Mouse (Mus musculus): ENCODE data around the gene Mfap4.

DNA sequence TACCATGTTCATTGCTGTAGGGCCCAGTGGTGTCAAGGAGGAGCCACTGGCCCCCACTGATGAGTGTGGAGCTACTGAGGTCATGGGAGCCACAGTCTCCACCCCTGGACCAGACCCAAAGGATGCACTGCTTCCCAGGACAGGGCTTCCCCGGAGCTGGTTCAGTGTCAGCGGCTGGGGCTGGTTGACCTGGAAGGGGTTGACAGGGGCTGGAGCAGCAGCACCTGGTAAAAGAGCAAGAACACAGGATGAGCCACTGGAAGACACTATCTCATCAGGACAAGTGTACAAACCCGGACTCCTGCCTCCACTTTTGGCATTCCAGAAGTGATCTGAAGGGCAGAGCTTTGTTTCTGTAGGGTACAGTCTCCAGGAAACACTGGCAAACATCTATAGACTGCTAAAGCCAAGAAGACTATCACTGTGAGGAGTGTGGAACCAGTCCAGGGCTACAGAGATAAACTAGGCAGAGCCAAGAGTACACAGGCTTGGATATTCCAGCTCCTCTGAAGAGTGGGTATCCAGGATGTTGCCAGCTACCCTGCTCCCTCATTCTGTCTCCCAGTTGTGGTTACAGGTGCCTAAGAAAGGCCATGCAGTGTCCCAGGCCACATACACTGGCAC lies 34.4 kb downstream of the Mfap4 start:
- no peak for TF ChIP-seq CTCF (IDR thresholded peaks at IDR 0.05; ENCODE audit: low read depth)
- no peak for TF ChIP-seq EP300 (IDR thresholded peaks at IDR 0.05; ENCODE audit: low read depth)
